Mouse (Mus musculus) liver, postnatal 0 days (tissue): ENCODE measurements around the gene Xylt1. TPM values are rescaled to one million over a fixed set of nuclear protein-coding genes. Genes with fewer than 3 reads are reported as not detected.

Experiments used
- ATAC-seq: fragments of 200-750 bp; cut with Nextera tagmentation; 2 replicates; pipeline ENCODE4 v1.8.0; 2017; ENCODE audit warnings: mild to moderate bottlenecking, moderate library complexity
- DNase-seq: peaks from one replicate; pipeline ENCODE4 v3.0.0-alpha.2; 2016
- H3K27ac ChIP-seq: fragments of 300-500 bp; sonication (generic); 2 replicates; pipeline ENCODE4 v1.5.1; 2014; ENCODE audit warnings: antibody characterized with exemption, moderate library complexity, mild to moderate bottlenecking, low read depth
- H3K27me3 ChIP-seq: fragments of 300-500 bp; sonication (generic); 2 replicates; pipeline ENCODE4 v1.6.1; 2014; ENCODE audit warnings: low read length, control low read depth, mixed read lengths; ENCODE audit not compliant: insufficient read depth
- H3K36me3 ChIP-seq: fragments of 300-500 bp; sonication (generic); replicated peaks from 2 replicates; pipeline ENCODE4 v1.6.1; 2014; ENCODE audit warnings: mild to moderate bottlenecking, control low read depth, low read length, moderate library complexity, mixed read lengths; ENCODE audit not compliant: insufficient read depth
- H3K4me1 ChIP-seq: fragments of 300-500 bp; sonication (generic); 2 replicates; pipeline ENCODE4 v1.6.1; 2014; ENCODE audit warnings: antibody characterized with exemption, mild to moderate bottlenecking, control low read depth; ENCODE audit not compliant: insufficient read depth
- H3K4me2 ChIP-seq: fragments of 300-500 bp; sonication (generic); 2 replicates; pipeline ENCODE4 v1.6.1; 2014; ENCODE audit warnings: low read depth, mild to moderate bottlenecking, low read length, moderate library complexity, mixed read lengths
- H3K4me3 ChIP-seq: fragments of 300-500 bp; sonication (generic); 2 replicates; pipeline ENCODE4 v1.5.1; 2014; ENCODE audit warnings: low read depth, low read length
- H3K9ac ChIP-seq: fragments of 300-500 bp; sonication (generic); replicated peaks from 2 replicates; pipeline ENCODE4 v1.6.1; 2014; ENCODE audit warnings: mild to moderate bottlenecking, moderate library complexity
- H3K9me3 ChIP-seq: fragments of 300-500 bp; sonication (generic); 2 replicates; pipeline ENCODE4 v1.6.1; 2016; ENCODE audit warnings: mild to moderate bottlenecking, control low read depth, low read length, mixed read lengths
- CTCF ChIP-seq: sonication (generic); IDR thresholded peaks from 2 replicates; pipeline ENCODE4 v1.5.1; 2016; ENCODE audit warnings: antibody characterized with exemption, low read depth
- EP300 ChIP-seq: IDR thresholded peaks from 2 replicates; pipeline ENCODE4 v1.6.1; 2016; ENCODE audit warnings: antibody characterized with exemption, low read depth, mild to moderate bottlenecking
- WGBS: fragments of 180-500 bp; shearing (Covaris S2); extraction: QIAGEN DNeasy Blood & Tissue Kit; methylation state at CpG from one replicate; pipeline ENCODE4 v1.1.7; 2014; ENCODE audit not compliant: insufficient replicate concordance; 5-methylcytosine and 5-hydroxymethylcytosine counted together
- polyA plus RNA-seq: library from polyadenylated mRNA; unstranded; fragments of >200 nt; fragmentation: Nextera tagmentation; extraction: Ambion mirVana; gene quantifications from 2 replicates; pipeline ENCODE4 v1.2.1, GENCODE M21; 2015

Gene Xylt1
- polyA plus RNA-seq, 1 experiment from 2014 or later, result 0.31 TPM

GRCm38 (mm10) chr7:117429483-117429882 is 48.7 kb downstream of the Xylt1 start:
- Histone ChIP-seq H3K27me3 (no peaks in the 10 kb centered on the region), H3K9ac (no peak overlapping the region), H3K4me2 (no peak overlapping the region), H3K27ac (no peak overlapping the region), H3K36me3 (no peaks in the 10 kb centered on the region), H3K9me3 (no peaks in the 10 kb centered on the region), H3K4me1 (peaks cover 6% of the 10 kb centered on the region; the same call in 1 of the 2 replicates), H3K4me3 (no peak overlapping the region)
- 71% methylated on average over 5 of the region's 5 CpGs for WGBS
- TF ChIP-seq CTCF, result no peak
- TF ChIP-seq EP300, result no peak
- DNase-seq (no peak), ATAC-seq (no peak)

- ATAC-seq, result no peak
- no peaks in the 10 kb centered on the region for H3K36me3 ChIP-seq
- 78% methylated on average over 3 of the region's 3 CpGs for WGBS
- no peak overlapping the region for H3K9ac ChIP-seq
- no peak for DNase-seq
- TF ChIP-seq EP300 (no peak), CTCF (no peak)
- H3K9me3 ChIP-seq, result no peaks in the 10 kb centered on the region
- H3K4me3 ChIP-seq, result no peak overlapping the region
- peaks cover 6% of the 10 kb centered on the region; the same call in 1 of the 2 replicates for H3K4me1 ChIP-seq
- H3K27me3 ChIP-seq, result no peaks in the 10 kb centered on the region
- H3K27ac ChIP-seq, result no peak overlapping the region
- H3K4me2 ChIP-seq, result no peak overlapping the region
Observed at GRCm38 (mm10) chr7:117429895-117430294, 49.1 kb downstream of the Xylt1 start.

- no peaks in the 10 kb centered on the region for H3K36me3 ChIP-seq
- no peak overlapping the region for H3K4me2 ChIP-seq
- TF ChIP-seq CTCF, result no peak
- no peak for TF ChIP-seq EP300
- DNase-seq, result no peak
- H3K9me3 ChIP-seq, result no peaks in the 10 kb centered on the region
- 65% methylated on average over 5 of the region's 5 CpGs for whole genome bisulfite sequencing
- H3K27me3 ChIP-seq, result no peaks in the 10 kb centered on the region
- no peak overlapping the region for H3K9ac ChIP-seq
- peaks cover 6% of the 10 kb centered on the region; the same call in 1 of the 2 replicates for H3K4me1 ChIP-seq
- no peak overlapping the region for H3K4me3 ChIP-seq
- no peak overlapping the region for H3K27ac ChIP-seq
- ATAC-seq, result no peak
Observed at GRCm38 (mm10) chr7:117430361-117430935, 49.7 kb downstream of the Xylt1 start.

- ATAC-seq (no peak), DNase-seq (no peak)
- Histone ChIP-seq H3K9ac (no peak overlapping the region), H3K27me3 (no peaks in the 10 kb centered on the region), H3K4me1 (0 out of 2 replicates have a peak, but pooled peaks cover 3% of the 10 kb centered on the region), H3K9me3 (no peaks in the 10 kb centered on the region), H3K36me3 (no peaks in the 10 kb centered on the region), H3K27ac (no peak overlapping the region), H3K4me2 (no peak overlapping the region), H3K4me3 (no peak overlapping the region)
- no peak for TF ChIP-seq EP300
- 52% methylated on average over 9 of the region's 9 CpGs for whole genome bisulfite sequencing
Observed at GRCm38 (mm10) chr7:117433641-117434040, 52.9 kb downstream of the Xylt1 start.

GRCm38 (mm10) chr7:117435091-117435490 is 54.3 kb downstream of the Xylt1 start:
- Histone ChIP-seq H3K27ac (no peak overlapping the region), H3K9me3 (no peaks in the 10 kb centered on the region), H3K9ac (no peak overlapping the region), H3K27me3 (no peaks in the 10 kb centered on the region), H3K4me2 (no peak overlapping the region), H3K36me3 (no peaks in the 10 kb centered on the region), H3K4me3 (no peak overlapping the region), H3K4me1 (0 out of 2 replicates have a peak, but pooled peaks cover under 1% of the 10 kb centered on the region)
- TF ChIP-seq EP300 (no peak), CTCF (no peak)
- DNase-seq (no peak), ATAC-seq (no peak)
- WGBS, result 71% methylated on average over 3 of the region's 3 CpGs

- TF ChIP-seq EP300, result no peak
- TF ChIP-seq CTCF, result no peak
- WGBS, result 80% methylated on average over 12 of the region's 12 CpGs
- no peak for ATAC-seq
- Histone ChIP-seq H3K4me1 (no peaks in the 10 kb centered on the region), H3K27me3 (no peaks in the 10 kb centered on the region), H3K9me3 (no peaks in the 10 kb centered on the region), H3K9ac (no peak overlapping the region), H3K27ac (no peak overlapping the region), H3K4me2 (no peak overlapping the region), H3K36me3 (no peaks in the 10 kb centered on the region), H3K4me3 (no peak overlapping the region)
- no peak for DNase-seq
Observed at GRCm38 (mm10) chr7:117435730-117436441, 55.1 kb downstream of the Xylt1 start.

GRCm38 (mm10) chr7:117436892-117437291 is 56.1 kb downstream of the Xylt1 start:
- whole genome bisulfite sequencing, result 76% methylated on average over 11 of the region's 11 CpGs
- TF ChIP-seq EP300, result no peak
- no peak for TF ChIP-seq CTCF

More at GRCm38 (mm10) chr7:117436892-117437291, 56.1 kb downstream of the Xylt1 start:
- DNase-seq (no peak), ATAC-seq (no peak)
- H3K4me3 ChIP-seq, result no peak overlapping the region
- no peak overlapping the region for H3K4me2 ChIP-seq
- no peak overlapping the region for H3K9ac ChIP-seq
- H3K27ac ChIP-seq, result no peak overlapping the region
- H3K27me3 ChIP-seq, result no peaks in the 10 kb centered on the region
- H3K9me3 ChIP-seq, result no peaks in the 10 kb centered on the region
- no peaks in the 10 kb centered on the region for H3K4me1 ChIP-seq
- H3K36me3 ChIP-seq, result no peaks in the 10 kb centered on the region
